Mouse (Mus musculus) neural tube, embryonic 10.5 days (tissue): ENCODE results near the gene Grik4.

Experiments used
- DNase-seq: peaks from one replicate; pipeline ENCODE4 v3.0.0-alpha.2; 2017; ENCODE audit warnings: low spot score; ENCODE audit errors: extremely low spot score

The Grik4 gene

GRCm38 (mm10) chr9:42597525-42597924 lies 346.8 kb downstream of the Grik4 start:
- no peak for DNase-seq

- DNase-seq: no peak
Measured at GRCm38 (mm10) chr9:42578511-42578910, 365.8 kb downstream of the Grik4 start.

- DNase-seq: no peak
Measured at GRCm38 (mm10) chr9:42578106-42578505, 366.2 kb downstream of the Grik4 start.

GRCm38 (mm10) chr9:42573616-42574350 lies 370.5 kb downstream of the Grik4 start:
- DNase-seq: peak; percentile 28

GRCm38 (mm10) chr9:42573180-42573579 lies 371.1 kb downstream of the Grik4 start:
- peak; percentile 67 for DNase-seq

- DNase-seq: no peak
Measured at GRCm38 (mm10) chr9:42565921-42566320, 378.4 kb downstream of the Grik4 start.

GRCm38 (mm10) chr9:42555186-42555585 lies 389.1 kb downstream of the Grik4 start:
- no peak for DNase-seq

- peak; percentile 93 for DNase-seq
Measured at GRCm38 (mm10) chr9:42550116-42550515, 394.2 kb downstream of the Grik4 start.

- DNase-seq: no peak
Measured at GRCm38 (mm10) chr9:42548981-42549380, 395.3 kb downstream of the Grik4 start.

GRCm38 (mm10) chr9:42544521-42544920 lies 399.8 kb downstream of the Grik4 start:
- DNase-seq: no peak

GRCm38 (mm10) chr9:42533491-42533890 lies 410.8 kb downstream of the Grik4 start:
- DNase-seq: no peak

- no peak for DNase-seq
Measured at GRCm38 (mm10) chr9:42533041-42533440, 411.3 kb downstream of the Grik4 start.

- no peak for DNase-seq
Measured at GRCm38 (mm10) chr9:42531951-42532350, 412.3 kb downstream of the Grik4 start.

- DNase-seq: peak; percentile 62
Measured at GRCm38 (mm10) chr9:42530221-42531152, 413.8 kb downstream of the Grik4 start.

GRCm38 (mm10) chr9:42520587-42521084 lies 423.7 kb downstream of the Grik4 start:
- DNase-seq: peak; percentile 64

GRCm38 (mm10) chr9:42518163-42518562 lies 426.1 kb downstream of the Grik4 start:
- DNase-seq: no peak

- no peak for DNase-seq
Measured at GRCm38 (mm10) chr9:42513159-42513558, 431.1 kb downstream of the Grik4 start.

- no peak for DNase-seq
Measured at GRCm38 (mm10) chr9:42512312-42512711, 432.0 kb downstream of the Grik4 start.

GRCm38 (mm10) chr9:42508235-42508634 lies 436.1 kb downstream of the Grik4 start:
- no peak for DNase-seq

- no peak for DNase-seq
Measured at GRCm38 (mm10) chr9:42507709-42508108, 436.6 kb downstream of the Grik4 start, which contains the start of gene Tbcel. Gene Tbcel, minus strand, starts transcription at chr9:42507809.

- no peak for DNase-seq
Measured at GRCm38 (mm10) chr9:42507022-42507421, 437.3 kb downstream of the Grik4 start.

GRCm38 (mm10) chr9:42504971-42505510 lies 439.3 kb downstream of the Grik4 start:
- DNase-seq: no peak
